Mouse (Mus musculus) neural tube, embryonic 11.5 days (tissue): ENCODE measurements around the gene Rgs12. TPM values are rescaled to one million over a fixed set of nuclear protein-coding genes. Genes with fewer than 3 reads are reported as not detected.

Experiments
- ATAC-seq: fragments of 200-750 bp; cut with Nextera tagmentation; 2 replicates; pipeline ENCODE4 v1.8.0; 2017; ENCODE audit warnings: moderate number of reproducible peaks, mild to moderate bottlenecking, moderate TSS enrichment, moderate library complexity; ENCODE audit not compliant: insufficient read depth, low FRiP score, low TSS enrichment
- DNase-seq: peaks from one replicate; pipeline ENCODE4 v3.0.0-alpha.2; 2015; ENCODE audit warnings: low spot score
- H3K27ac ChIP-seq: fragments of 300-500 bp; sonication (generic); 2 replicates; pipeline ENCODE4 v1.5.1; 2014; ENCODE audit warnings: low read depth, mild to moderate bottlenecking, low read length
- H3K27me3 ChIP-seq: fragments of 300-500 bp; sonication (generic); 2 replicates; pipeline ENCODE4 v1.6.1; 2014; ENCODE audit warnings: mild to moderate bottlenecking, low read length, mixed read lengths; ENCODE audit not compliant: control insufficient read depth, insufficient read depth
- H3K36me3 ChIP-seq: fragments of 300-500 bp; sonication (generic); 2 replicates; pipeline ENCODE4 v1.6.1; 2014; ENCODE audit warnings: mild to moderate bottlenecking, low read length, moderate library complexity, mixed read lengths; ENCODE audit not compliant: control insufficient read depth, insufficient read depth
- H3K4me1 ChIP-seq: fragments of 300-500 bp; sonication (generic); 2 replicates; pipeline ENCODE4 v1.6.1; 2014; ENCODE audit warnings: low read length, mixed read lengths; ENCODE audit not compliant: control insufficient read depth, insufficient read depth
- H3K4me2 ChIP-seq: fragments of 300-500 bp; sonication (generic); 2 replicates; pipeline ENCODE4 v1.6.1; 2014; ENCODE audit warnings: low read depth, mild to moderate bottlenecking, moderate library complexity
- H3K4me3 ChIP-seq: fragments of 300-500 bp; sonication (generic); 2 replicates; pipeline ENCODE4 v1.5.1; 2014; ENCODE audit warnings: low read depth, low read length
- H3K9ac ChIP-seq: fragments of 300-500 bp; sonication (generic); 2 replicates; pipeline ENCODE4 v1.6.1; 2014; ENCODE audit warnings: mild to moderate bottlenecking, low read length
- H3K9me3 ChIP-seq: fragments of 300-500 bp; sonication (generic); 2 replicates; pipeline ENCODE4 v1.6.1; 2016; ENCODE audit warnings: low read length; ENCODE audit not compliant: control insufficient read depth
- WGBS: fragments of 180-500 bp; shearing (Covaris S2); extraction: QIAGEN DNeasy Blood & Tissue Kit; methylation state at CpG from one replicate; pipeline ENCODE4 v1.1.7; 2014; 5-methylcytosine and 5-hydroxymethylcytosine counted together
- polyA plus RNA-seq: library from polyadenylated mRNA; unstranded; fragments of >200 nt; fragmentation: Nextera tagmentation; extraction: Ambion mirVana; gene quantifications from 2 replicates; pipeline ENCODE4 v1.2.1, GENCODE M21; 2014

Rgs12 gene
- polyA plus RNA-seq, 1 experiment from 2014 or later, result 39.5 TPM

DNA sequence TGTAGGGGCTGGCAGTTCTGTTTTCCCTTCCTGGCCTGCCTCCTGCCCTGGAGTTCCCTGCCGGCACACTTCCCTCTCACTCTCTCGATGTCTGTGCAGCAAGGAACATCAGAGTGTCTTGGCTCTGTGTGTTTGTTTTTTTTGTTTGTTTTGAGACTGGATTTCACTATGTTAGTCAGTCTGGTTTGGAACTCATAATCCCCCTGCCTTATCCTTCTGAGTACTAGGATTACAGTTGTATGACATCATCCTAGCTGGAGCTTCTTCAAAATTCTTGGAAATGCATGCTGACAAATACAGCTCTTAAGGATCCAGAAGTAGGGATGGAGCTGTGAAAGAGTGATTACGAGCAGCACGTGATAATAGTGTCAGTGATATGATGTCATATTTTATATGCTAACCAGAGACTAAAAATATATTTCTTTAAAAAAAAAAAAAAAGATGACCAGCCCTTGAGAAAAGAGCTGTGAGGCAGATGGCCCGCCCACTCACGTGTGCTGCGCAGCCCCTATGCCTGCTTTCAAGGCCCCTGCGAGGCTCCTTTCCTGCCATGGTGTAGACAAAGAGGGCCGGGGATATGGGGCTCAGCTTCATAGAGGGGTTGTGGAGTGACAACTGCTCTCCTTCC lies 70.5 kb downstream of the Rgs12 start:
- peaks cover 13% of the 10 kb centered on the region for H3K36me3 ChIP-seq

DNA sequence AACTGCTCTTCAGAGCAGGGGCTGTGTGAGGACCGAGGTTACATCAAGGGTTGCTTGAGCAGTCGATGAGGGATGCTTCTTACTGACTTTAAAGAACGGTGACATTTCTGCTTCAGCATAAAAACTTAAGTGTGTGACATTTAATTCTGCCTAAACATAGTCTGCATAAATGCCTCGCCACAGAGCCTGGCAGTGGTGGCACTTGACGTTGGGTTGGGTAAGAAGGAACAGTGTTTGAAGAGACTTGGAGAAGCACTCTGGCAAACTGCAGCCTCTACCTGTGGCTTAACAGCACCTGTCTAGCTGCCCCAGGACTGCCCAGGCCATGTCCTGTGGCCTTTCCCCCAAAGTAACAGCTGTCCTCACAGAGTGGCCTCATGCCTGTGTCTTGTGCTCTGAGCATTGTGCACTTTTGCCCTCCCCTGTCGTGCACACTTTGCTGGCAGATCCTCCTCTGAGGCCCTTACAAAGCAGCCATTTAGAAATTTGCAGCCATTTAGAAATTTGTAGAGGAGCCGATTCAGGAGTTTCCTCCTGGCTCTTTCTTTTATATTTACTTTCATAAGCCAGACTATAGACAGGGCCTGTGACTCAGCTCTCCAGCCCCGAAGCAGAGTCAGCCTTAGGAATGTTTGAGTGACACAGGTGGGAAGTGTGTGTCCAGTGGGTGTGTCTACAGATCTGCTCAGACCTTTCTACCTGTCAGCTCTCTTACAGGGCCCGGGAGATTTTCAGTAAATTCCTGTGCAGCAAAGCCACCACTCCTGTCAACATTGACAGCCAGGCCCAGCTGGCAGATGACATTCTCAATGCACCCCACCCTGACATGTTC lies 71.4 kb downstream of the Rgs12 start:
- DNase-seq (no peak), ATAC-seq (no peak)
- Histone ChIP-seq H3K4me3 (no peak overlapping the region), H3K4me2 (no peak overlapping the region), H3K27ac (no peak overlapping the region), H3K4me1 (no peaks in the 10 kb centered on the region), H3K9me3 (no peaks in the 10 kb centered on the region), H3K27me3 (no peaks in the 10 kb centered on the region), H3K36me3 (peaks cover 13% of the 10 kb centered on the region), H3K9ac (0 out of 2 replicates have a peak overlapping the region, but pooled peaks have one; percentile 15)
- WGBS, result 90% methylated on average over 9 of the region's 9 CpGs

More for the DNA sequence above, 70.5 kb downstream of the Rgs12 start:
- Histone ChIP-seq H3K27ac (no peak overlapping the region), H3K4me2 (no peak overlapping the region), H3K4me1 (no peaks in the 10 kb centered on the region), H3K9me3 (no peaks in the 10 kb centered on the region), H3K9ac (no peak overlapping the region), H3K27me3 (no peaks in the 10 kb centered on the region), H3K4me3 (no peak overlapping the region)
- 88% methylated on average over 9 of the region's 9 CpGs for WGBS
- no peak for ATAC-seq
- DNase-seq, result no peak

DNA sequence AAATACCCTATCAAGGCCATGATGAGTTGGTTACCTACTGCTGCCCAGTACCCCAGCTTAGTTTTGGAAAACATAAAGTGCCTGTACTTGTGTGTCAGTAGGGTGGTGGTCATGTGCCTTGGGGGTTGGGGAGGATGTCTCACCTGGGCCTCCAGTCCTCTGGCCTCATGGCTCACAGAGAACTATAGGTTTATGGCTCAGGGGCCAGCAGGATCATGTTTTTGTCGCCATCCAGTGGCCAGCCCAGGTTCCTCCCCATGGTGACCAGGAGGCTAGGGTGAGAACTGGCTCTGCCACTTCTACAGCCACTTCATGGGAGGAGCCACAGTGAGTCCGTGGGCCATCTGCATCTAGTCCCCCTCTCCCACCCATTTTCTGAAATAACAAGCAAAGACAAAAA lies 75.7 kb downstream of the Rgs12 start:
- Histone ChIP-seq H3K4me2 (no peak overlapping the region), H3K4me1 (no peaks in the 10 kb centered on the region), H3K27me3 (no peaks in the 10 kb centered on the region), H3K27ac (no peak overlapping the region), H3K4me3 (no peak overlapping the region), H3K9ac (no peak overlapping the region), H3K9me3 (no peaks in the 10 kb centered on the region), H3K36me3 (peaks cover 20% of the 10 kb centered on the region)
- WGBS, result 22% methylated on average over 2 of the region's 2 CpGs
- peak; percentile 63; the same call in 1 of the 2 replicates for ATAC-seq
- peak; percentile 62 for DNase-seq

DNA sequence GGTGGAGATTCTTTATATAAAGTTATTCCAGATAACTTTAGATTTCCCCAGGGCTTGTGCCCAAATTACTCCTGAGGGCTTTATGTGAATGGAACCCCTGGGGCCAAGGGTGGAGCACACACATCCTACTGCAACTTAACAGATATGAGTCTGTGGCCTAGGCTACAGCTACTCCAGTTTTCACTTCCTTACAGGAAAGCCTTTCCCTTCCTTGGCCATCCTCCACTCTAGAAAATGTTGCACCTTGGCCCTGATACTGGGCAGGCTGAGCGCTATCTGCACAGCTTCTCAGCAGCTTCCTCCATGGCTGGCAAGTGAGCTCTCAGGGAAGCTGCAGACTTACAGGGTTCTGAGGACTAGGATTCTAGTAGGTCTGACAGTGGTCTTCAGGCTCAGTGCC lies 80.1 kb downstream of the Rgs12 start:
- no peak overlapping the region for H3K9ac ChIP-seq
- no peak overlapping the region for H3K27ac ChIP-seq
- no peaks in the 10 kb centered on the region for H3K9me3 ChIP-seq
- H3K36me3 ChIP-seq, result peaks cover 14% of the 10 kb centered on the region
- H3K4me3 ChIP-seq, result no peak overlapping the region
- whole genome bisulfite sequencing, result 96% methylated on average over 1 of the region's 1 CpGs
- no peak overlapping the region for H3K4me2 ChIP-seq
- no peaks in the 10 kb centered on the region for H3K27me3 ChIP-seq
- H3K4me1 ChIP-seq, result no peaks in the 10 kb centered on the region
- ATAC-seq (no peak), DNase-seq (no peak)

DNA sequence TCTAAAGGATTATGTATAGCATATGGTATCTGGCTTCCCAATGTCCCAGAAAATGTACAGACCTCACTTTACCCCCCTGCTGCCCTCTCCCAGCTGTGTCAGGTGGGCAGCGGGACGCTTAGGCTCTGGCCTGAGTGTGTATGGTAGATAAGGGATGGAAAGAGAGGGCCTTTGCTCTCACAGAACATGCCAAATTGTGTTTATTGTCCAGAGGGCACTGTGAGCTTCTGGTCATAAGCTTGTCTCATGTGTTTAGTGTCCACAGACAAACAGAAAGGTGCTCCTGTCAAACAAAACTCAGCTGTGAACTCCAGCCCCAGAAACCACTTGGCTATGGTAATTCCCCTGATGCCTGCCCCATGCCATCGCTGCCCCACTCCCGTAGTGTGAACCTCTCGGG lies 80.5 kb downstream of the Rgs12 start:
- Histone ChIP-seq H3K36me3 (peaks cover 14% of the 10 kb centered on the region), H3K4me1 (no peaks in the 10 kb centered on the region), H3K27me3 (no peaks in the 10 kb centered on the region), H3K9ac (no peak overlapping the region), H3K27ac (no peak overlapping the region), H3K9me3 (no peaks in the 10 kb centered on the region), H3K4me2 (no peak overlapping the region), H3K4me3 (no peak overlapping the region)
- 93% methylated on average over 5 of the region's 5 CpGs for WGBS
- ATAC-seq, result no peak
- no peak for DNase-seq

DNA sequence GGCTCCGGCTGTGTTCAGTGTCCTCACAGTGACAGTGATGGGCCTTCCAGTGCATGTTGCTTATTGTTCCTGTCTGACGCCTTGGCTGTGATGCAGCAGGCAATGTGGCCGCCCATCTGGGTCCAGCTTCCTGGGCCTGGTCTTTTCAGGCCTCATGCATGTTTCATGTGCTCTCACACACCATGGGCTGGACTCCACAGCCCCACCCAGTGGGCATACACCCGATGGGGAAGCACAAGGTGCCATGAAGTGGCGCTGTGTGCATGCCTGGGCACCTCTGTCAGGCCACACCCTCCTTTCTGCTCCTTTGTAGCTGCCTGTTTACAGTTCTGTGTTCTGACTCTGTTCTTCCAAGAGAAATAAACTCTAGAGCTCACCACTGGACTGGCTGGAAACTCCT lies 83.8 kb downstream of the Rgs12 start:
- no peaks in the 10 kb centered on the region for H3K27me3 ChIP-seq
- H3K9me3 ChIP-seq, result no peaks in the 10 kb centered on the region
- DNase-seq (peak; percentile 45), ATAC-seq (no peak)
- no peak overlapping the region for H3K4me2 ChIP-seq
- no peak overlapping the region for H3K27ac ChIP-seq
- H3K4me3 ChIP-seq, result no peak overlapping the region
- H3K36me3 ChIP-seq, result peaks cover 12% of the 10 kb centered on the region
- H3K4me1 ChIP-seq, result no peaks in the 10 kb centered on the region
- 77% methylated on average over 5 of the region's 5 CpGs for WGBS
- H3K9ac ChIP-seq, result no peak overlapping the region

DNA sequence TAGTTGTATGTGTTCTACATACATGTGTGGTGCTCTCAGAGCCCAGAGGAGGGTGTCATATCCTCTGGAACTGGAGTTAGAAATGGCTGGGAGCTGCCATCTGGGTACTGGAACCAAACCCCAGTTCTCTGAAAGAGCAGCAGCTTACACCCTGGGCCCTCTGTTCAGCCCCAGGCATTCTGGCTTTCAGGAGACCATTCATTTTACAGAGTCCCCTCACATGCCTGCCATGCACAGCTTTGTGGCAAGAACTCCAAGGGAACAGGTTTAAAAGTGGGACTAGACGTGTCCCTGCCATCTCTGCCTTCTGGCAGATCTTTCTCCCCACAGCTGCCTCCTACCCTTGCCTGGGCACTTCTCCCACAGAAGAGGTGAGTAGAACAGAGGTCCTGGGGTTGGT lies 84.4 kb downstream of the Rgs12 start:
- 96% methylated on average over 1 of the region's 1 CpGs for WGBS
- H3K4me3 ChIP-seq, result no peak overlapping the region
- no peak overlapping the region for H3K27ac ChIP-seq
- no peak for ATAC-seq
- no peak for DNase-seq
- no peaks in the 10 kb centered on the region for H3K9me3 ChIP-seq
- H3K36me3 ChIP-seq, result peaks cover 8% of the 10 kb centered on the region
- H3K27me3 ChIP-seq, result no peaks in the 10 kb centered on the region
- no peak overlapping the region for H3K9ac ChIP-seq
- H3K4me1 ChIP-seq, result no peaks in the 10 kb centered on the region
- H3K4me2 ChIP-seq, result no peak overlapping the region

DNA sequence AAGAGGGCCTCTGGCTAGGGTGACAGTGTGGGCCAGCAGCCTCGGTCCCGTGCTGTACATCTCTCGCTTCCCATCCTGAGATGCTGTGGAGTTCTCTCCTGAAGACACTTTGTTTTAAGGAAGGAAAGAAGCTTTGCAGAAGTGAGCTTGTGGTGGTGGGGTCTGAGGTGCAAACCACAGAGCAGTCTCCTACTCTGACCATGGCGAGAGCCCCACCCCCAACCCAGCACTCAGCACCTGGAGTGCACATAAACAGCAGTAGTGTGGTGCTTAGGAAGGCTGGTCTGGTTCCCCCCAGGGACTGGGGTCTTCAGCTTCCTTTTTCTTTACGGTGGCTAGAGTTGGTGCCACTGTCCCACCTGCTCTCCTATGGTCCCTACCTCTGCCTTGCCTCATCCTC lies 85.9 kb downstream of the Rgs12 start:
- peaks cover 8% of the 10 kb centered on the region for H3K36me3 ChIP-seq

DNA sequence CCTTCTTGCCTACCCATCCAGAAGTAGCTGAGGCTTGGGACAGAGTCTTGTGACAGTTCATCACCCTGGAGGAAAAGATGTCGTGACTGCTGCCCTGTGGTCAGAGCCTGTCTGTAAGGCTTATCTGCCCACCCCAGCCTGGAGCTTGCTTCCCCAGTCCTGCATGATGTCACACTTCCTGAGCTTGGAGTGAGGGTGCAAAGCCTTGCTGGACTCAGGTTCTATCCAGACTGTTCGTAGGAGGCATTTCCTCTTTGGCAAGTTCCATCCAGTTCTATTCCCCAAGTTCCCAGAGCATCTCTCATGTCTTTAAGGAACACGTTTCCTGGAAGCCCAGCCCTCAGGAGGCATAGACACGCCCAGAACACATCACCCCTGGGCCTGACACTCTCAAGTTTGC lies 86.5 kb downstream of the Rgs12 start:
- DNase-seq, result no peak
- Histone ChIP-seq H3K4me3 (no peak overlapping the region), H3K9me3 (no peaks in the 10 kb centered on the region), H3K36me3 (peaks cover 8% of the 10 kb centered on the region), H3K4me1 (no peaks in the 10 kb centered on the region), H3K27ac (no peak overlapping the region), H3K4me2 (no peak overlapping the region), H3K27me3 (no peaks in the 10 kb centered on the region), H3K9ac (no peak overlapping the region)
- ATAC-seq, result no peak
- 74% methylated on average over 4 of the region's 4 CpGs for WGBS

More for the DNA sequence above, 85.9 kb downstream of the Rgs12 start:
- H3K9me3 ChIP-seq, result no peaks in the 10 kb centered on the region
- 90% methylated on average over 5 of the region's 5 CpGs for WGBS
- no peak overlapping the region for H3K4me2 ChIP-seq
- no peaks in the 10 kb centered on the region for H3K4me1 ChIP-seq
- H3K27me3 ChIP-seq, result no peaks in the 10 kb centered on the region
- no peak overlapping the region for H3K4me3 ChIP-seq
- DNase-seq, result no peak
- H3K9ac ChIP-seq, result no peak overlapping the region
- no peak for ATAC-seq
- H3K27ac ChIP-seq, result no peak overlapping the region
